Mouse (Mus musculus) CH12.LX (cell line): Measurements from ENCODE around the gene Zeb2. TPM values are rescaled to one million over a fixed set of nuclear protein-coding genes. Genes with fewer than 3 reads are reported as not detected.

Source experiments
- DNase-seq: peaks from one replicate; pipeline ENCODE4 v3.0.0-alpha.2; 2013; ENCODE audit errors: extremely low read depth
- H3K27ac ChIP-seq: 2 replicates; pipeline ENCODE4 v1.5.1; 2012; ENCODE audit warnings: low read depth, mild to moderate bottlenecking, control low read depth, moderate library complexity; ENCODE audit not compliant: insufficient read depth
- H3K27me3 ChIP-seq: replicated peaks from 2 replicates; pipeline ENCODE3; 2012; ENCODE audit warnings: inconsistent platforms
- H3K36me3 ChIP-seq, 2 experiments: replicated peaks in 1 of 2; 2 replicates each; pipeline versions ENCODE3 to v1.6.1; 2012; ENCODE audit warnings: inconsistent platforms in 1 of 2, low read length in 1 of 2, mild to moderate bottlenecking in 1 of 2, mixed read lengths in 1 of 2, moderate library complexity in 1 of 2; ENCODE audit not compliant: control insufficient read depth in 1 of 2, insufficient read depth in 1 of 2
- H3K4me1 ChIP-seq, 2 experiments: 2 replicates each; pipeline ENCODE4 v1.6.1; 2012; ENCODE audit warnings: inconsistent platforms in 1 of 2, moderate library complexity in 1 of 2; ENCODE audit not compliant: insufficient read depth in 2 of 2, control insufficient read depth in 1 of 2
- H3K4me2 ChIP-seq: 2 replicates; pipeline ENCODE4 v1.6.1; 2012; ENCODE audit warnings: low read depth, mild to moderate bottlenecking, control low read depth; ENCODE audit not compliant: poor library complexity, insufficient read depth, severe bottlenecking
- H3K4me3 ChIP-seq, 3 experiments: fragments of 150-350 bp in 1 of 3; sonication (generic) in 1 of 3; replicated peaks in 1 of 3; 2 replicates each; pipeline versions ENCODE3 to v1.5.1; 2011 to 2012; ENCODE audit warnings: low read depth in 2 of 3, low read length in 2 of 3, mild to moderate bottlenecking in 2 of 3, moderate library complexity in 2 of 3, control low read depth in 1 of 3, improper control_type of control experiment in 1 of 3, inconsistent platforms in 1 of 3, mixed read lengths in 1 of 3; ENCODE audit not compliant: poor library complexity in 1 of 3
- H3K79me2 ChIP-seq: replicated peaks from 2 replicates; pipeline ENCODE4 v1.6.1; 2012; ENCODE audit warnings: mild to moderate bottlenecking, moderate library complexity; ENCODE audit not compliant: control insufficient read depth, poor library complexity, insufficient read depth, severe bottlenecking; ENCODE audit errors: extremely low read depth
- H3K9ac ChIP-seq: 2 replicates; pipeline ENCODE4 v1.6.1; 2012; ENCODE audit warnings: low read depth, mild to moderate bottlenecking, control low read depth, moderate library complexity; ENCODE audit not compliant: insufficient read depth
- H3K9me3 ChIP-seq: replicated peaks from 2 replicates; pipeline ENCODE3; 2012; ENCODE audit warnings: low read length, inconsistent platforms, mixed read lengths
- CHD2 ChIP-seq: IDR thresholded peaks from 2 replicates; pipeline ENCODE4 v1.6.1; 2011; ENCODE audit warnings: low read length, improper control_type of control experiment
- E2F4 ChIP-seq: IDR thresholded peaks from 2 replicates; pipeline ENCODE4 v1.6.1; 2011; ENCODE audit warnings: low read depth, low read length, improper control_type of control experiment; ENCODE audit not compliant: insufficient replicate concordance
- ELF1 ChIP-seq: IDR thresholded peaks from 2 replicates; pipeline ENCODE4 v1.6.1; 2014; ENCODE audit warnings: low read depth, mild to moderate bottlenecking, inconsistent platforms, low read length, improper control_type of control experiment
- EP300 ChIP-seq: IDR thresholded peaks from 2 replicates; pipeline ENCODE4 v1.6.1; 2011; ENCODE audit warnings: low read length, improper control_type of control experiment
- HCFC1 ChIP-seq: IDR thresholded peaks from 2 replicates; pipeline ENCODE4 v1.6.1; 2012; ENCODE audit warnings: low read depth, mild to moderate bottlenecking, inconsistent platforms, low read length, improper control_type of control experiment
- IRF4 ChIP-seq: IDR thresholded peaks from 2 replicates; pipeline ENCODE4 v1.6.1; 2014; ENCODE audit warnings: low read depth, mild to moderate bottlenecking, inconsistent platforms, low read length, improper control_type of control experiment
- JUN ChIP-seq: IDR thresholded peaks from 2 replicates; pipeline ENCODE4 v1.6.1; 2011; ENCODE audit warnings: low read depth, mild to moderate bottlenecking, low read length, improper control_type of control experiment, moderate library complexity; ENCODE audit not compliant: insufficient read depth
- JUND ChIP-seq: conservative IDR thresholded peaks from 2 replicates; pipeline ENCODE4 v1.6.1; 2011; ENCODE audit warnings: low read depth, low read length, improper control_type of control experiment
- MAFK ChIP-seq: IDR thresholded peaks from 2 replicates; pipeline ENCODE4 v1.6.1; 2011; ENCODE audit warnings: low read length, improper control_type of control experiment; ENCODE audit not compliant: insufficient replicate concordance
- MXI1 ChIP-seq: IDR thresholded peaks from 2 replicates; pipeline ENCODE4 v1.6.1; 2011; ENCODE audit warnings: mild to moderate bottlenecking, low read depth, low read length, improper control_type of control experiment
- MYC ChIP-seq: IDR thresholded peaks from 2 replicates; pipeline ENCODE4 v1.6.1; 2011; ENCODE audit warnings: low read depth, mild to moderate bottlenecking, improper control_type of control experiment, low read length
- POLR2A ChIP-seq: IDR thresholded peaks from 2 replicates; pipeline ENCODE4 v1.6.1; 2011; ENCODE audit warnings: low read depth, mild to moderate bottlenecking, improper control_type of control experiment, low read length
- SIN3A ChIP-seq: IDR thresholded peaks from 2 replicates; pipeline ENCODE4 v1.6.1; 2012; ENCODE audit warnings: low read length, improper control_type of control experiment, inconsistent platforms
- SMC3 ChIP-seq: IDR thresholded peaks from 2 replicates; pipeline ENCODE4 v1.6.1; 2011; ENCODE audit warnings: low read depth, low read length, improper control_type of control experiment
- USF1 ChIP-seq: IDR thresholded peaks from 2 replicates; pipeline ENCODE4 v1.6.1; 2014; ENCODE audit warnings: low read depth, mild to moderate bottlenecking, inconsistent platforms, low read length, improper control_type of control experiment
- USF2 ChIP-seq: conservative IDR thresholded peaks from 2 replicates; pipeline ENCODE4 v1.6.1; 2011; ENCODE audit warnings: low read depth, low read length, improper control_type of control experiment
- ZMIZ1 ChIP-seq: IDR thresholded peaks from 2 replicates; pipeline ENCODE4 v1.6.1; 2012; ENCODE audit warnings: low read depth, mild to moderate bottlenecking, inconsistent platforms, low read length, improper control_type of control experiment
- dilution Hi-C: fragments of 300-500 bp; cut with MboI; formaldehyde crosslinking; loops from 2 replicates; pipeline ENCODE4 v1.14.3; 2020; ENCODE audit warnings: low sequenced_read_pairs; ENCODE audit not compliant: extremely low pct_unique_long_range_greater_than_20kb, extremely low pct_ligation_motif_present
- in situ Hi-C: fragments of 300-500 bp; cut with MboI; formaldehyde crosslinking; loops from 3 replicates; pipeline ENCODE4 v1.14.3; 2019; ENCODE audit warnings: low sequenced_read_pairs, low pct_ligation_motif_present, low pct_unique_long_range_greater_than_20kb, mixed read lengths
- polyA plus RNA-seq: library from polyadenylated mRNA; unstranded; fragments of >175 nt; gene quantifications from 2 replicates; pipeline ENCODE4 v1.2.1, GENCODE M21; 2012; ENCODE audit warnings: low read depth; ENCODE audit not compliant: insufficient read length
- total RNA-seq, 2 experiments: library from RNA; depleted of rRNA; stranded (reverse); fragments of 300-350 nt in 1 of 2; fragments of >200 nt in 1 of 2; gene quantifications; 2 replicates each; pipeline ENCODE4 v1.2.3; 2012 to 2014

Gene Zeb2
- total and polyA plus RNA-seq, 3 experiments: 12.9 to 25.8 (median 20.8) TPM

DNA sequence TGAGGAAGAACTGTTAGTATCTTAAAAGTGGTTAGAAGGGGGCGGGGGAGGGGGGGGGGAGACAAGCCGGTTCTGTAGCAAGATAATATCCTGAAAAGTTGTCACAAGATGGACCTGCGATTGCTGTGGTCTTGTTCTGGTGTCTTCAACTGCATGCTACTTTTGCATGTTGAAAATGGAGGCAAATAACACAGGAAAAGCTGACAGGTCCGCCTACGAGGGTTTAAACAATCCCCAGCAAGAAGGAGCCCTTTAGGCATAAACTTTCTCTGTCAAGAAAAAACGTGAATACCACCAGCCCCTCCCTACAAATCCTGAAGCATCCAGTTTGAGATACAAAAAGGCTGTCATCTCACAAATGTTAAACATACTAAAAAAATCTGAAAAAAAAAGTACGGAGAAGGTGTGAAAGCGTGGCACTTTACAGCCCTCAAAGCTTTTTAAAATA is 15.0 kb downstream of the Zeb2 start:
- H3K36me3 ChIP-seq: peaks cover 7 to 13% of the 10 kb centered on the region in 2 experiments
- H3K27ac ChIP-seq: no peak overlapping the region
- peaks cover 2 to 60% of the 10 kb centered on the region in 2 experiments; a peak in 3 of 4 replicates for H3K4me1 ChIP-seq

DNA sequence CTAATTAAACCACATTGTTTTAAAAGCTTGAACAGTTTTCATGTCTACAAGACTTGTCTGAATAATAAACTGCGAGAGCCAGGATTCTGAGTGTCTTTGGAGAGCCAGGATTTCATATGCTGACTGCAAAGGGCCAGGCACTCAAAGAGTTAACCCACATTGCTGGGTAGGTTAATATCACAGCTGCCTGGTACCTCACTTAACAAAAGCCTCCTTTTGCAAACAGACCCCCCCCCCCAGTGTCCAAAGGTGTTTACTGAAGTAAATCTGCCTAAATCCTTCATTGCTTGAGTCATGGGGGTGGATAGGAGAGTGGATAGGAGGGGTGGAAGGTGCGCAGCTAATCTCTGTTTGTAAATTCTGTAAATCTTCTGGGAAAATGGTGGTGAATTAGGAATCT is 15.6 kb downstream of the Zeb2 start:
- Histone ChIP-seq H3K4me3 (no peak overlapping the region), H3K4me2 (peak overlapping the region; percentile 64), H3K79me2 (peaks cover 91% of the 10 kb centered on the region), H3K9ac (no peak overlapping the region; the same call in 1 of the 2 replicates), H3K36me3 (peaks cover 10 to 15% of the 10 kb centered on the region in 2 experiments), H3K27ac (no peak overlapping the region), H3K4me1 (peaks cover 6 to 66% of the 10 kb centered on the region in 2 experiments; a peak in 3 of 4 replicates), H3K27me3 (no peaks in the 10 kb centered on the region)
- dilution Hi-C loops (no loop called here), in situ Hi-C loops (loop anchor here (10.0 to 25.0 kb wide), 3 partner anchors 177 to 1336 kb away; partner anchors contain the start of gene Gtdc1)
- DNase-seq: no peak
- no peak for TF ChIP-seq HCFC1
- no peak for TF ChIP-seq CHD2
- no peak for TF ChIP-seq MYC
- TF ChIP-seq USF1: no peak
- TF ChIP-seq JUN: no peak
- TF ChIP-seq MAFK: no peak
- TF ChIP-seq E2F4: no peak
- TF ChIP-seq ELF1: no peak
- no peak for TF ChIP-seq JUND
- no peak for TF ChIP-seq IRF4
- TF ChIP-seq SIN3A: no peak
- no peak for TF ChIP-seq SMC3
- no peak for TF ChIP-seq POLR2A
- no peak for TF ChIP-seq USF2
- TF ChIP-seq EP300: no peak
- no peak for TF ChIP-seq MXI1
- TF ChIP-seq, all 38 proteins: peak for 0
- H3K9me3 ChIP-seq: no peaks in the 10 kb centered on the region

More for the DNA sequence above, 15.0 kb downstream of the Zeb2 start:
- dilution Hi-C loops: no loop called here
- Histone ChIP-seq H3K4me2 (peak overlapping the region; percentile 62; the same call in 1 of the 2 replicates), H3K9ac (peak overlapping the region; percentile 40; the same call in 1 of the 2 replicates), H3K79me2 (peaks cover 91% of the 10 kb centered on the region), H3K9me3 (no peaks in the 10 kb centered on the region), H3K4me3 (no peak overlapping the region), H3K27me3 (no peaks in the 10 kb centered on the region)
- DNase-seq: no peak
- TF ChIP-seq SMC3 (no peak), SIN3A (no peak), ZMIZ1 (no peak)
- in situ Hi-C loops: loop anchor here (10.0 to 25.0 kb wide), 3 partner anchors 177 to 1335 kb away; partner anchors contain the start of gene Gtdc1
